In genomic region chr4:63362150-63362549, GRCm38 (mm10) we compare ENCODE assay signal across 21 mouse cellular contexts. TPM values are rescaled to one million over a fixed set of nuclear protein-coding genes. Genes with fewer than 3 reads are reported as not detected.
DNase-seq lines count a peak whose midpoint lies in the region; ATAC-seq lines count a peak whose summit lies in the region.
"Had no signal": no experiment of that assay in that cellular context is flagged by ENCODE, and none has a peak within 500 bp of the region (broad histone marks: within the 10 kb centered on the region; RNA-seq: fewer than 3 reads in every experiment).

Gene Orm2, plus strand, starts transcription at chr4:63362449.

- no peaks in the 10 kb centered on the region for H3K4me1 ChIP-seq in forebrain, embryonic 13.5 days
- H3K4me1 ChIP-seq in kidney, embryonic 16.5 days (ENCODE audit: insufficient read depth, low read length), result no peaks in the 10 kb centered on the region
- H3K4me1 ChIP-seq: embryonic facial prominence, embryonic 15.5 days; heart, embryonic 15.5 days; limb, embryonic 12.5 days; midbrain, embryonic 15.5 days; neural tube, embryonic 15.5 days had no signal

- H3K9ac ChIP-seq in forebrain, embryonic 13.5 days, result no peak within 1 kb of the TSS
- no peak within 1 kb of the TSS for H3K9ac ChIP-seq in kidney, embryonic 16.5 days (replicated peaks; ENCODE audit: low read length)
- H3K9ac ChIP-seq: embryonic facial prominence, embryonic 15.5 days; heart, embryonic 15.5 days; limb, embryonic 12.5 days; lung, embryonic 14.5 days; midbrain, embryonic 15.5 days; neural tube, embryonic 15.5 days had no signal

- H3K4me3 ChIP-seq in forebrain, embryonic 13.5 days, result no peak within 1 kb of the TSS
- no peak within 1 kb of the TSS for H3K4me3 ChIP-seq in kidney, embryonic 16.5 days (ENCODE audit: low read length)
- H3K4me3 ChIP-seq: embryonic facial prominence, embryonic 15.5 days; heart, embryonic 15.5 days; limb, embryonic 12.5 days; midbrain, embryonic 15.5 days; neural tube, embryonic 15.5 days had no signal

- 85% methylated on average over 5 of the region's 5 CpGs for WGBS in forebrain, embryonic 13.5 days
- 88% methylated on average over 5 of the region's 5 CpGs for WGBS in kidney, embryonic 16.5 days

- 0 out of 2 replicates have a peak, but pooled peaks have one; percentile 4 for ATAC-seq in granulocyte monocyte progenitor cell, adult 5-6 weeks (replicated peaks; ENCODE audit: poor library complexity, severe bottlenecking)
- ATAC-seq in forebrain, embryonic 13.5 days, result no peak
- no peak for ATAC-seq in kidney, embryonic 16.5 days (ENCODE audit: low FRiP score, low TSS enrichment)
- ATAC-seq: midbrain, embryonic 15.5 days had no signal

- peak; percentile 94 for DNase-seq in heart, adult 11 months
- DNase-seq in heart, postnatal 25 days (ENCODE audit: low spot score), result no peak
- peak; percentile 71 for DNase-seq in NIH3T3 (ENCODE audit: low read depth)
- DNase-seq in lung, postnatal 25 days (ENCODE audit: low spot score), result peak; percentile 62
- no peak for DNase-seq in ovary, postnatal 10 days (ENCODE audit: low spot score)
- DNase-seq: kidney, postnatal 25 days; lung, embryonic 14.5 days had no signal

- H3K36me3 ChIP-seq in forebrain, embryonic 13.5 days (ENCODE audit: poor library complexity, severe bottlenecking), result peaks cover 7% of the 10 kb centered on the region
- H3K36me3 ChIP-seq in kidney, embryonic 16.5 days (ENCODE audit: insufficient read depth, low read length), result no peaks in the 10 kb centered on the region
- H3K36me3 ChIP-seq: heart, embryonic 15.5 days; midbrain, embryonic 15.5 days; neural tube, embryonic 15.5 days had no signal

- H3K27me3 ChIP-seq in forebrain, embryonic 13.5 days, result no peaks in the 10 kb centered on the region
- no peaks in the 10 kb centered on the region for H3K27me3 ChIP-seq in kidney, embryonic 16.5 days (ENCODE audit: insufficient read depth, low read length)
- H3K27me3 ChIP-seq: embryonic facial prominence, embryonic 15.5 days; heart, embryonic 15.5 days; limb, embryonic 12.5 days; midbrain, embryonic 15.5 days; neural tube, embryonic 15.5 days had no signal

- no peaks in the 10 kb centered on the region for H3K9me3 ChIP-seq in forebrain, embryonic 13.5 days (replicated peaks)
- no peaks in the 10 kb centered on the region for H3K9me3 ChIP-seq in kidney, embryonic 16.5 days (ENCODE audit: low read length)
- H3K9me3 ChIP-seq: embryonic facial prominence, embryonic 15.5 days; heart, embryonic 15.5 days; limb, embryonic 12.5 days; midbrain, embryonic 15.5 days; neural tube, embryonic 15.5 days had no signal

- no peak within 1 kb of the TSS for H3K4me2 ChIP-seq in forebrain, embryonic 13.5 days
- no peak within 1 kb of the TSS for H3K4me2 ChIP-seq in kidney, embryonic 16.5 days (replicated peaks; ENCODE audit: low read depth, low read length)
- H3K4me2 ChIP-seq: embryonic facial prominence, embryonic 15.5 days; heart, embryonic 15.5 days; limb, embryonic 12.5 days; lung, embryonic 14.5 days; midbrain, embryonic 15.5 days; neural tube, embryonic 15.5 days had no signal

- no peak within 1 kb of the TSS for H3K27ac ChIP-seq in forebrain, embryonic 13.5 days
- no peak within 1 kb of the TSS for H3K27ac ChIP-seq in kidney, embryonic 16.5 days (ENCODE audit: low read length)
- H3K27ac ChIP-seq: embryonic facial prominence, embryonic 15.5 days; heart, embryonic 15.5 days; limb, embryonic 12.5 days; midbrain, embryonic 15.5 days; neural tube, embryonic 15.5 days had no signal

- intact Hi-C loops in heart, postnatal 25 days (cut with DNase I), result no loop called here

RNA-seq across cellular contexts. Expression of gene Orm2, which starts in this region (rescaled TPM):
- under 1 TPM; 0.50 to 0.60 TPM for total RNA-seq in heart, postnatal 25 days (2021)
- not detected in 2 replicates for total RNA-seq in granulocyte monocyte progenitor cell, adult 5-6 weeks (2014; fragmentation: Nextera tagmentation)
- total RNA-seq in granulocyte monocyte progenitor cell, adult 5-6 weeks (2017), result not detected in 2 replicates
- polyA plus RNA-seq in forebrain, embryonic 13.5 days (2015; fragmentation: Nextera tagmentation; extraction: Ambion mirVana), result not detected in 2 replicates
- not detected in 2 replicates for polyA plus RNA-seq in kidney, embryonic 16.5 days (2015; fragmentation: Nextera tagmentation; extraction: Ambion mirVana)
- total RNA-seq: common myeloid progenitor, adult 5-6 weeks; layer of hippocampus, postnatal 25 days; MEL had no signal
- polyA plus RNA-seq: C2C12; frontal cortex, adult 2 months; heart, embryonic 15.5 days; intestine, embryonic 14.5 days; limb, embryonic 12.5 days; lung, embryonic 14.5 days; midbrain, embryonic 15.5 days; neural tube, embryonic 15.5 days had no signal

Comparison
In these comparisons a context has a peak if more than half of its experiments do, and no peak if none do; other contexts are left out.
1. DNase-seq: peak in heart, adult 11 months (single experiment), NIH3T3 (single experiment) and lung, postnatal 25 days (single experiment); none in heart, postnatal 25 days (single experiment) and ovary, postnatal 10 days (single experiment).
2. Peak in ATAC-seq in granulocyte monocyte progenitor cell, adult 5-6 weeks; RNA of the gene not detected or under 1 TPM.